Mouse (Mus musculus): Measurements from ENCODE around the gene Adrm1. TPM values are rescaled to one million over a fixed set of nuclear protein-coding genes. Genes with fewer than 3 reads are reported as not detected.

The Adrm1 gene
- polyA plus RNA-seq, 1 experiment = 833 TPM

DNA sequence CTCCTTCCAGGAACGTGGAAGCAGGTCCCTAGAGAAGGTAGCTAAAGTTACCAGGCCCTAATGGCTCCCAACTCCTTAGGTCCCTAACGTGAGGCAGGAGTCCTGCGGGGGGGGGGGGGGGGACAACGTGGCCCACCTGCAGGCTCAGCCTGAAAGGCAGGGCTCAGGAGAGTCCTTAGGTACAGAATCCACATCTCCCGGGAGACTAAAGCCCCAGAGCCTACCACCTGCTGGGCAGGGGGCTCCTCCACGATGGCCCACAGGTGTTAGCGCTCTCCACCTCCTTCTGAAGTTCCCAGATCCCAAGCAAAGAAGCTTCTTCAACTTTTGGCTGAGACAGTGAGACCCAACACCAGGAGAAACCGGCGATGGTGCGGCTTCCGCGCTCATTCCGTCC lies 53.4 kb downstream of the Adrm1 start:
- TF ChIP-seq GATA1 (IDR thresholded peaks at IDR 0.05; ENCODE audit: low read length) = no peak

- TF ChIP-seq GATA1 (IDR thresholded peaks at IDR 0.05; ENCODE audit: low read length) = no peak
Measured at GRCm38 (mm10) chr2:180225044-180225761, 53.9 kb downstream of the Adrm1 start.

Other genes with a start within 250 kb of the Adrm1 start
- 26.0 and 32.6 TPM in 2 replicates for gene Taf4, start 194.8 kb upstream of the Adrm1 start, polyA plus RNA-seq (2012)
- gene Lsm14b, start 146.5 kb upstream of the Adrm1 start, polyA plus RNA-seq (2012) = 52.4 and 57.9 TPM in 2 replicates
- 87.8 and 99.6 TPM in 2 replicates for gene Psma7, start 129.1 kb upstream of the Adrm1 start, polyA plus RNA-seq (2012)
- 2.6 and 3.4 TPM in 2 replicates for gene Ss18l1, start 129.0 kb upstream of the Adrm1 start, polyA plus RNA-seq (2012)
- 14.6 and 15.3 TPM in 2 replicates for gene Mtg2, start 100.9 kb upstream of the Adrm1 start, polyA plus RNA-seq (2012)
- gene Hrh3, start 67.0 kb upstream of the Adrm1 start, polyA plus RNA-seq (2012) = not detected in 2 replicates
- gene Osbpl2, start 52.2 kb upstream of the Adrm1 start, polyA plus RNA-seq (2012) = 18.7 and 31.3 TPM in 2 replicates
- 27.7 and 30.0 TPM in 2 replicates for gene Lama5, start 54.4 kb downstream of the Adrm1 start, polyA plus RNA-seq (2012)
- gene Rps21, start 85.9 kb downstream of the Adrm1 start, polyA plus RNA-seq (2012) = 70.2 and 1,101 TPM in 2 replicates
- 18.0 and 25.1 TPM in 2 replicates for gene Cables2, start 102.0 kb downstream of the Adrm1 start, polyA plus RNA-seq (2012)
- gene Rbbp8nl, start 118.4 kb downstream of the Adrm1 start, polyA plus RNA-seq (2012) = not detected in 2 replicates
- not detected in 2 replicates for gene Gata5, start 163.2 kb downstream of the Adrm1 start, polyA plus RNA-seq (2012)

Measured in G1E-ER4 (cell line).